Mouse (Mus musculus): ENCODE measurements around the gene Chst2.

GRCm38 (mm10) chr9:95351968-95352367 lies 54.6 kb downstream of the Chst2 start:
- no peak for TF ChIP-seq CTCF (IDR thresholded peaks at IDR 0.05; ENCODE audit: control insufficient read depth, insufficient read depth, low read length)
- TF ChIP-seq POLR2A (IDR thresholded peaks at IDR 0.05; ENCODE audit: borderline replicate concordance, control insufficient read depth, low read depth, low read length), result no peak
